Mouse (Mus musculus) B cell, adult 67 days (primary cell): ENCODE data around the gene 4932415D10Rik. TPM values are rescaled to one million over a fixed set of nuclear protein-coding genes. Genes with fewer than 3 reads are reported as not detected.

Experiments
- total RNA-seq, 2 experiments: library from RNA; stranded (reverse); gene quantifications; 4 replicates each; pipeline ENCODE4 v1.2.4; 2023

4932415D10Rik gene
- not detected for total RNA-seq

DNA sequence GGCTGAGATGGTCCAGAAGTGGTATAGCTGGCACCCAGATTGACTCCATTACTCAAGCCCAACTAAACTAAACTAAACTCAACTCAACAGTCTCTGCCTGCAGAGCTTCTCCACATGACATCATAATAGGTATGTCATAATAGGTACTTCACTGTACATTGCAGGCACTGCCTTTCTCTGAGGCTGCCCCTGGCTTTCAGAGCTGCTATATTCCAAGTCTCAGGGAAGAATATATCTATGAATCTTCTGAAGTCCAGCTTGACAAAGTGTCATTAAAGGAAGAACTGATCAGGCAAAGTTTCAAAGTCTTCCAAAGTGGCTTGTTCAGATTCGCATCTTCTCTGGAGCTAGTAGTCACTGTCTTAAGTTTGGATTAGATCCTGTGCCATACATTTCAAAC is at the start of gene 4932415D10Rik:
TSS of gene 4932415D10Rik (minus strand) at position 101 of the 400 bp plus-strand sequence.

GRCm38 (mm10) chr10:82354083-82355010 is 38.0 kb upstream of the 4932415D10Rik start, which contains the start of gene Gm4924:
Gm4924 (plus strand) TSS chr10:82354255.

DNA sequence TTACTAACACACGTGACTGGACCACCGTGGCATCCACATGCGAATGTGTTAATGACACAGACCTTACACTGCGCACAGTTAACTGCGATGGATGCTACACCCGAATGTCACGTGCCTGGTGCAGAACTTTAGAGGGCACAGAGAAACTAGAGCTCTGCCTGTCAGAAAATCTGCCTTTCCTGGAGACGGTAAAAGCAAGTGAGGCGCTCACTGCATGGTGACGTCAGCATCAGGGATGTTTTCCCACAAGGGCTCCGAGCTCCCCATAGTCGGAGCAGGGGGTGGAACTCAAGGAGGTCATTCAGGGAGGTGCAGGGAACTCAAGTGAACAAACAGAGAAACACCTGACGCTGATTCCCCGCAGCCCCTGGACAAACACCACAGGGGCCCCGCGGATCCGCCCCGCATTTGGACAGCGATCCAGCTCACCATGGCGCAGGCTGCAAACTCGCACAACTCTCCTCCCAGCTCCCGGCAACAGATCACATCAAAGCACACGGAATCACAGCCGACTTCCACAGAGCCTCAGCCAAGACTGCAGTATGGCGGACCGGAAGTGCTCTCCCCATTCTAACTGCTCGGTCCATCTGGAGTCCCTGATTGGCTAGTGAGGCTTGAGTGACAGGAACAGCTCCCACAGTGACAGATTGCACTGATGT is 75.5 kb downstream of the 4932415D10Rik start, which contains the start of gene Zfp938:
TSS of gene Zfp938 (minus strand) at position 539 of the 659 bp plus-strand sequence.

Other genes starting within 250 kb of the 4932415D10Rik start
- 10 to 100 TPM; 13.0 to 15.3 TPM for gene BC024063, start 233.2 kb downstream of the 4932415D10Rik start, total RNA-seq
- gene AU041133, start 188.6 kb downstream of the 4932415D10Rik start, total RNA-seq = 10 to 100 TPM; 10.8 to 14.4 TPM
- gene Zfp938, start 75.3 kb downstream of the 4932415D10Rik start, total RNA-seq = 1 to 10 TPM; 6.1 to 6.5 TPM
- gene Gm4924, start 37.7 kb upstream of the 4932415D10Rik start, total RNA-seq = 1 to 10 TPM; 6.3 to 6.6 TPM
- not detected for gene Gm1553, start 176.0 kb upstream of the 4932415D10Rik start, total RNA-seq